Mouse (Mus musculus): ENCODE results near the gene Mob3b.
"Not testable (repeated sequence)": the region's sequence is repeated elsewhere in the genome, so short reads cannot be mapped to it uniquely, and the experiment has no call there.

The Mob3b gene

GRCm38 (mm10) chr4:34964906-34965305 lies 192.4 kb downstream of the Mob3b start:
- no peak for DNase-seq (ENCODE audit: low spot score)

- DNase-seq (ENCODE audit: low spot score): no peak
These were observed 193.3 kb downstream of the Mob3b start for GRCm38 (mm10) chr4:34963999-34964398.

GRCm38 (mm10) chr4:34960781-34961560 lies 196.3 kb downstream of the Mob3b start:
- no peak for DNase-seq (ENCODE audit: low spot score)

GRCm38 (mm10) chr4:34959477-34959876 lies 197.8 kb downstream of the Mob3b start:
- no peak for DNase-seq (ENCODE audit: low spot score)

GRCm38 (mm10) chr4:34958155-34959028 lies 198.9 kb downstream of the Mob3b start:
- DNase-seq (ENCODE audit: low spot score): no peak

- DNase-seq (ENCODE audit: low spot score): no peak
These were observed 203.6 kb downstream of the Mob3b start for GRCm38 (mm10) chr4:34953716-34954115.

- no peak for DNase-seq (ENCODE audit: low spot score)
These were observed 210.1 kb downstream of the Mob3b start for GRCm38 (mm10) chr4:34947181-34947580.

GRCm38 (mm10) chr4:34941046-34941445 lies 216.2 kb downstream of the Mob3b start:
- no peak for DNase-seq (ENCODE audit: low spot score)

- DNase-seq (ENCODE audit: low spot score): not testable (repeated sequence)
These were observed 228.9 kb downstream of the Mob3b start for GRCm38 (mm10) chr4:34928386-34928785.

- no peak for DNase-seq (ENCODE audit: low spot score)
These were observed 235.0 kb downstream of the Mob3b start for GRCm38 (mm10) chr4:34922177-34922870.

GRCm38 (mm10) chr4:34917400-34917799 lies 239.9 kb downstream of the Mob3b start:
- no peak for DNase-seq (ENCODE audit: low spot score)

- no peak for DNase-seq (ENCODE audit: low spot score)
These were observed 245.1 kb downstream of the Mob3b start for GRCm38 (mm10) chr4:34912171-34912570.

- no peak for DNase-seq (ENCODE audit: low spot score)
These were observed 245.9 kb downstream of the Mob3b start for GRCm38 (mm10) chr4:34911401-34911800.

- DNase-seq (ENCODE audit: low spot score): no peak
These were observed 249.2 kb downstream of the Mob3b start for GRCm38 (mm10) chr4:34908127-34908526.

GRCm38 (mm10) chr4:34907026-34907425 lies 250.3 kb downstream of the Mob3b start:
- DNase-seq (ENCODE audit: low spot score): no peak

GRCm38 (mm10) chr4:34906151-34906550 lies 251.1 kb downstream of the Mob3b start:
- DNase-seq (ENCODE audit: low spot score): no peak

GRCm38 (mm10) chr4:34905396-34905795 lies 251.9 kb downstream of the Mob3b start:
- DNase-seq (ENCODE audit: low spot score): no peak

- not testable (repeated sequence) for DNase-seq (ENCODE audit: low spot score)
These were observed 255.7 kb downstream of the Mob3b start for GRCm38 (mm10) chr4:34901582-34901981.

- no peak for DNase-seq (ENCODE audit: low spot score)
These were observed 256.1 kb downstream of the Mob3b start for GRCm38 (mm10) chr4:34901166-34901565.

GRCm38 (mm10) chr4:34900155-34900554 lies 257.1 kb downstream of the Mob3b start:
- DNase-seq (ENCODE audit: low spot score): no peak

- DNase-seq (ENCODE audit: low spot score): no peak
These were observed 258.0 kb downstream of the Mob3b start for GRCm38 (mm10) chr4:34899322-34899721.
